Mouse (Mus musculus) forebrain, embryonic 11.5 days (tissue): ENCODE results near the gene N4bp2. TPM values are rescaled to one million over a fixed set of nuclear protein-coding genes. Genes with fewer than 3 reads are reported as not detected.

ENCODE experiments used
- ATAC-seq: fragments of 200-750 bp; cut with Nextera tagmentation; replicated peaks from 2 replicates; pipeline ENCODE4 v1.8.0; 2017; ENCODE audit warnings: moderate TSS enrichment; ENCODE audit not compliant: low FRiP score
- DNase-seq: peaks from one replicate; pipeline ENCODE4 v3.0.0-alpha.2; 2017; ENCODE audit warnings: low spot score
- H3K27ac ChIP-seq: fragments of 300-500 bp; sonication (generic); 2 replicates; pipeline ENCODE4 v1.5.1; 2014; ENCODE audit warnings: low read depth, low read length
- H3K27me3 ChIP-seq: fragments of 300-500 bp; sonication (generic); 2 replicates; pipeline ENCODE4 v1.6.1; 2014; ENCODE audit warnings: mild to moderate bottlenecking, low read length, mixed read lengths; ENCODE audit not compliant: control insufficient read depth, insufficient read depth
- H3K36me3 ChIP-seq: fragments of 300-500 bp; sonication (generic); 2 replicates; pipeline ENCODE4 v1.6.1; 2014; ENCODE audit warnings: mild to moderate bottlenecking, low read length, moderate library complexity, mixed read lengths; ENCODE audit not compliant: control insufficient read depth, insufficient read depth
- H3K4me1 ChIP-seq: fragments of 300-500 bp; sonication (generic); replicated peaks from 2 replicates; pipeline ENCODE4 v1.6.1; 2014; ENCODE audit warnings: low read length, mixed read lengths; ENCODE audit not compliant: control insufficient read depth, insufficient read depth
- H3K4me2 ChIP-seq: fragments of 300-500 bp; sonication (generic); 2 replicates; pipeline ENCODE4 v1.6.1; 2014; ENCODE audit warnings: low read depth, mild to moderate bottlenecking, low read length, moderate library complexity, mixed read lengths; ENCODE audit not compliant: severe bottlenecking
- H3K4me3 ChIP-seq: fragments of 300-500 bp; sonication (generic); 2 replicates; pipeline ENCODE4 v1.5.1; 2014; ENCODE audit warnings: low read depth, low read length
- H3K9ac ChIP-seq: fragments of 300-500 bp; sonication (generic); 2 replicates; pipeline ENCODE4 v1.6.1; 2014; ENCODE audit warnings: low read length
- H3K9me3 ChIP-seq: fragments of 300-500 bp; sonication (generic); 2 replicates; pipeline ENCODE4 v1.6.1; 2016; ENCODE audit warnings: low read length, mixed read lengths; ENCODE audit not compliant: control insufficient read depth
- WGBS: fragments of 180-500 bp; shearing (Covaris S2); extraction: QIAGEN DNeasy Blood & Tissue Kit; methylation state at CpG from one replicate; pipeline ENCODE4 v1.1.7; 2014; 5-methylcytosine and 5-hydroxymethylcytosine counted together
- polyA plus RNA-seq: library from polyadenylated mRNA; unstranded; fragments of >200 nt; fragmentation: Nextera tagmentation; extraction: Ambion mirVana; gene quantifications from 2 replicates; pipeline ENCODE4 v1.2.1, GENCODE M21; 2014

The N4bp2 gene
- polyA plus RNA-seq, 1 experiment from 2014 or later = 56.3 TPM

DNA sequence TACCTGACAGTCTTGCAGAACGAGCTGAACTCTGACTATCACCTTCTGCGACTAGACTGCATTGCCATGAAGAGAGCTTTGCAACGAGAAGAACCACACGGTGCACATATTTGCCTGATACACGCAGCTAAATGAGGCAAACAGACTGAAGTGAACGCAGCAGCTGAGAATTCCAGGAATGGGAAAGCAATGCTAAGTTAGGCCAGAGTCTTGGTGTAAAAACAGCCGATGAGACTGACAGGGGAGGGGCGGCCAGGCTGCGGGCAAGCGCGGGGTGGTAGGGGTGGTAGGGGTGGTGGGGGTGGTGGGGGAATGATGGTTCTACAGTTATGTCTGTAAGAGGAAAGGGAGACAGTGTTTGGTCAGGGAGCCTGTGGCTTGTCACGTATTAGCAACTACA, 95.6 kb downstream of the N4bp2 start:
- no peaks in the 10 kb centered on the region for H3K27me3 ChIP-seq
- H3K9me3 ChIP-seq = no peaks in the 10 kb centered on the region
- WGBS = 82% methylated on average over 12 of the region's 12 CpGs
- no peak overlapping the region for H3K4me3 ChIP-seq
- no peak overlapping the region for H3K4me2 ChIP-seq
- no peaks in the 10 kb centered on the region for H3K4me1 ChIP-seq
- H3K36me3 ChIP-seq = no peaks in the 10 kb centered on the region
- DNase-seq (no peak), ATAC-seq (no peak)
- no peak overlapping the region for H3K27ac ChIP-seq
- H3K9ac ChIP-seq = no peak overlapping the region

DNA sequence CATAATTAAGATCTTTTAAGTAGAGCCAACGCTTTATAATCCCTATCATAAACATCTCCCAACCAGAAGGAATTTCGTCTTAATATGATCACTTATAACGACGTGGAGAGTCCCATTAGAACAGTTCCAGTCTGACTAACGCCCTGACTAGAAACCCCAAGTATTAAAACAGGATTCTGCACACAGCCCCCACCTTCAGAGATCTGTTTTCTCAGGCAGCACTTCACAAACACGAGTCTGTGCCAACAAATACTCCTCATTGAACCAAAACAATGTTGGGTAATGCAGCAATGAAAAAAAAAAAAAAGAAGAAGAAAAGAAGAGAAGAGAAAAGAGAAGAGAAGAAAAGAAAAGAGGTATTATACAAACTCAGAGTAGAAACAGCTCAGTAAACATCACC, 96.1 kb downstream of the N4bp2 start:
- no peak overlapping the region for H3K27ac ChIP-seq
- no peak overlapping the region for H3K4me3 ChIP-seq
- H3K9me3 ChIP-seq = no peaks in the 10 kb centered on the region
- H3K27me3 ChIP-seq = no peaks in the 10 kb centered on the region
- no peak for DNase-seq
- no peaks in the 10 kb centered on the region for H3K36me3 ChIP-seq
- no peak for ATAC-seq
- H3K4me1 ChIP-seq = no peaks in the 10 kb centered on the region
- no peak overlapping the region for H3K4me2 ChIP-seq
- no peak overlapping the region for H3K9ac ChIP-seq
- WGBS = 64% methylated on average over 6 of the region's 6 CpGs

GRCm38 (mm10) chr5:65860281-65861000, 97.1 kb downstream of the N4bp2 start:
- 68% methylated on average over 12 of the region's 12 CpGs for WGBS
- Histone ChIP-seq H3K4me1 (no peaks in the 10 kb centered on the region), H3K4me3 (no peak overlapping the region), H3K36me3 (no peaks in the 10 kb centered on the region), H3K27ac (no peak overlapping the region), H3K9me3 (no peaks in the 10 kb centered on the region), H3K27me3 (no peaks in the 10 kb centered on the region), H3K4me2 (no peak overlapping the region), H3K9ac (no peak overlapping the region)
- no peak for ATAC-seq
- no peak for DNase-seq

DNA sequence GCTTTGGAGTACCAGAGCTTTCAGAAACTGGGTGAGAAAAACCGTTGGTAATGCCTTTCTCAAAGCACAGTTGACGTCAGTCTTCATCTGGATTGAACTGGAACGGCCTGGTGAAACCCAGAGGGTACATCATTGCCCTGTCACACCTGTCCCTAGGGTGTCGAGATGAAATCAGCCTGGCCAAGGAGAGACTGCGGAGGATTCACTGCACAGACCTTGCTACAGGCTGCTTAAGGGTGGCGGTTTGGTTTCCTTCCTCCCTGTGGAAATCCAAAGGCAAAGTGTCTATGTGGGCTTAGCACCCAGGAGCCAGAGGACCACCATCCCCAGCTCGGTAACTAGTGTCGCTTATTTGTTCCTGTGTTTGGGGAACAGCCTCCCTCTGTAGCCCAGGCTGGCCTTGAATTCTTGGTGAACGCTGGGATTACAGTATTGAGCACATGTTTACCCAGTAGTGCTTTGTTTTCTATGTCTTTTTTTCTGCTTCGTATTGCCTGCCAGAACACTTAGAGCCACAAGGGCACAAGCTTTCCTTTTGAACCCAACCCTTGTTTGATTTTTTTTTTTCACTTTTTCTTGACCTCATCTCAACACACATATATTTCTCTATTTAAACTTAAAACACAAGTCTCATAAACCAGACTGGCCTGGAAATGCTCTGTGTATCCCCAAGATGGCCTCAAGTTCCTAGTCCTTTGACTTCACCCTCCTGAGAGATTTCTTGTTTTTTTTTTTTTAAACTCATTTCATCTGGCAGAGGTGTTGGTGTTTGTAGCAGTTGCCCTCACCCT, 98.0 kb downstream of the N4bp2 start, which contains the start of gene Rhoh:
Gene Rhoh (plus strand): TSS at position 60 of the 791 bp plus-strand sequence.
- WGBS = 86% methylated on average over 10 of the region's 10 CpGs
- Histone ChIP-seq H3K27ac (no peak within 1 kb of the TSS), H3K9ac (no peak within 1 kb of the TSS), H3K27me3 (no peaks in the 10 kb centered on the region), H3K4me2 (no peak within 1 kb of the TSS), H3K36me3 (no peaks in the 10 kb centered on the region), H3K4me3 (no peak within 1 kb of the TSS), H3K9me3 (no peaks in the 10 kb centered on the region), H3K4me1 (no peaks in the 10 kb centered on the region)
- DNase-seq = no peak
- ATAC-seq = no peak

GRCm38 (mm10) chr5:65862217-65862927, 99.1 kb downstream of the N4bp2 start:
- no peak overlapping the region for H3K4me2 ChIP-seq
- H3K9me3 ChIP-seq = no peaks in the 10 kb centered on the region
- H3K4me3 ChIP-seq = no peak overlapping the region
- H3K9ac ChIP-seq = no peak overlapping the region
- H3K27ac ChIP-seq = no peak overlapping the region
- DNase-seq (no peak), ATAC-seq (no peak)
- no peaks in the 10 kb centered on the region for H3K36me3 ChIP-seq
- no peaks in the 10 kb centered on the region for H3K4me1 ChIP-seq
- no peaks in the 10 kb centered on the region for H3K27me3 ChIP-seq
- 94% methylated on average over 7 of the region's 7 CpGs for WGBS

- Histone ChIP-seq H3K4me1 (no peaks in the 10 kb centered on the region), H3K9ac (no peak overlapping the region), H3K4me3 (no peak overlapping the region), H3K4me2 (no peak overlapping the region), H3K27ac (no peak overlapping the region), H3K27me3 (no peaks in the 10 kb centered on the region), H3K36me3 (no peaks in the 10 kb centered on the region), H3K9me3 (no peaks in the 10 kb centered on the region)
- no peak for ATAC-seq
- 81% methylated on average over 12 of the region's 12 CpGs for WGBS
- no peak for DNase-seq
Observed at GRCm38 (mm10) chr5:65863349-65863749, 100.0 kb downstream of the N4bp2 start.

DNA sequence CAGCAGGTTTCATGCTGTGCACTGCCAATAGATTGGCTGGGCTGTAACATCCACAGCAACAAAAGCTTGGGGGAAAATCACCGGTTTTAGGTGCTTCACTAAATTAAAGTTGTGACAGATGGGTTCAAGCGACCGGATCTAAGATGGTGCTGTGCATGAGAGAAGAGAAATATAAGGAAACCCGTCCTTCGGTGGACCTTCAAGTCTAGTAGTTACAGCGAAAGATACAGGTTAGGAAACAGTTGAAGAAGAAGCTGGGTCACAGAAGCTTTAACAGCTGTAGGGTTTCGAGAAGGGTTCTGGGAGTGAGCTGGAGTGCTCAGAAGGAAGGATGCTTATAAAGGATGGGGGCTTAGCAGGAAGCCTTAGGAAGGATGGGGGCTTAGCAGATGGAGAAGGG, 101.2 kb downstream of the N4bp2 start:
- 89% methylated on average over 7 of the region's 7 CpGs for WGBS
- no peak for ATAC-seq
- no peak overlapping the region for H3K27ac ChIP-seq

GRCm38 (mm10) chr5:65864946-65865345, 101.6 kb downstream of the N4bp2 start:
- WGBS = 76% methylated on average over 3 of the region's 3 CpGs
- no peaks in the 10 kb centered on the region for H3K36me3 ChIP-seq
- no peak for DNase-seq
- H3K4me1 ChIP-seq = no peaks in the 10 kb centered on the region
- no peak overlapping the region for H3K4me3 ChIP-seq
- no peak overlapping the region for H3K27ac ChIP-seq
- H3K9me3 ChIP-seq = no peaks in the 10 kb centered on the region
- no peaks in the 10 kb centered on the region for H3K27me3 ChIP-seq
- no peak overlapping the region for H3K4me2 ChIP-seq
- H3K9ac ChIP-seq = no peak overlapping the region
- no peak for ATAC-seq

More for the DNA sequence above, 101.2 kb downstream of the N4bp2 start:
- Histone ChIP-seq H3K9ac (no peak overlapping the region), H3K9me3 (no peaks in the 10 kb centered on the region), H3K4me1 (no peaks in the 10 kb centered on the region), H3K4me3 (no peak overlapping the region), H3K36me3 (no peaks in the 10 kb centered on the region), H3K27me3 (no peaks in the 10 kb centered on the region), H3K4me2 (no peak overlapping the region)
- no peak for DNase-seq
